Mouse (Mus musculus): ENCODE results near the gene Lrrc66. TPM values are rescaled to one million over a fixed set of nuclear protein-coding genes. Genes with fewer than 3 reads are reported as not detected.

The Lrrc66 gene
- total RNA-seq (2021): not detected

DNA sequence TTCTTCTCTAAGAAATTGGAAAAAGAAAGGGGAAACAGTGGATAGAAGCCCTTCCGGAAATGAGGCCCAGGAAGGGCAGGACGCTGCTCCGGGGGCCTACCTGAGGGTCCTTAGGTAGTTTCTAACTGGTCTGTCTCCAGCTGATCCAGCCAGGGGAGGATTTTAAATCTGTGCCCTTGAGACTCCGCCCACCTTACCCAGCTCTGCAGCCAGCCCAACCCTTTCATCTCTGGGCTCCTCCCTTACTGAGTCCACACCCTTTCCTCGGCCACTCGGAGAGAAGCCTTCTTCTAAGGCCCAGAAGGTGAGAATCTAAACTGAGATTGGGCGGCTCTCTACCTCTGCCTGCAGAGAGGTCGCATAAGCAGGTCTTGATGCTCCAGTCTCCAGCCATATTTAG lies at the start of gene Lrrc66:
Gene Lrrc66 (minus strand): TSS at position 236 of the 400 bp plus-strand sequence.
- intact Hi-C loops (cut with DNase I): loop anchor here (2.0 to 5.0 kb wide), 2 partner anchors 91 to 140 kb away; no protein-coding TSS in a partner anchor
- no peak for DNase-seq (ENCODE audit: low spot score in 2 of 2)

DNA sequence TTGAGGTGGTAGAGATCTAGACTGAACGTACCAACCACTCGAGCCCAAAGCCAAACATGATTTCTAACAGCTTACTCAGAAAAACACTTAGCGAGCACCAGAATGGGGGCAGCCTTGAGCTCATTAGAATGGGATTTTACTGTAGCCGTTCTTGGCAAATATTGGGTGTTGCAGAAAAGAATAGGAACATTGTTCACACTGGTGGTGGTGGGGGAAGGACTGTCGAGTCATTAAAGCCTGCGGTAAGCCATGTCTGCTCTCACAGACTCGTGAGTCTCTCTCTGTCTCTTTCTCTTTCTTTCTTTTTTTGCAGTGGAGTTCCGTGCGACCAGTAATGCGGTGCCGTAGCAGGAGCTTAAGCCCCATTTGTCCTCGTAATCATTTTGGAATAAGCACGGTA lies 44.3 kb upstream of the Lrrc66 start:
- intact Hi-C loops (cut with DNase I): no loop called here
- peak in 1 of 2 experiments; percentile 8 for DNase-seq (ENCODE audit: low spot score in 2 of 2)

DNA sequence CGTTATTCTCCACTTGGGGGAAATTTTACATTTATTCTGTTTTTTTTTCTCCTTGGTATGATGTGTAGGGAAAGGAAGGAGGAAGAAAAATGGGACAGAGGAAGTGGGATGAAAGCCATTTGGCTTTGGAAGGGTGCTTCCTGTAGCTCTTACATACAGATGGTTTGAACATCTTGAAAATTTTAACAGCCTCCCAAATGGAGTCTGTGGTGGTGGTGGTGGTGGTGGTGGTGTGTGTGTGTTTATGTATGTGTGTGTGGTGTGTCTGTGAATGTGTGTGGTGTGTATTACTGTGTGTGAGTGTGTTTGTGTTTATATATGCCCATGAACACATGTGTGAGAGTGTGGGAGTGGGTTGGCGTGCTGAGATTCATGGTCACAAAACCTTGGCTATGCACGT lies 43.3 kb upstream of the Lrrc66 start:
- DNase-seq (ENCODE audit: low spot score in 2 of 2): no peak
- intact Hi-C loops (cut with DNase I): no loop called here

DNA sequence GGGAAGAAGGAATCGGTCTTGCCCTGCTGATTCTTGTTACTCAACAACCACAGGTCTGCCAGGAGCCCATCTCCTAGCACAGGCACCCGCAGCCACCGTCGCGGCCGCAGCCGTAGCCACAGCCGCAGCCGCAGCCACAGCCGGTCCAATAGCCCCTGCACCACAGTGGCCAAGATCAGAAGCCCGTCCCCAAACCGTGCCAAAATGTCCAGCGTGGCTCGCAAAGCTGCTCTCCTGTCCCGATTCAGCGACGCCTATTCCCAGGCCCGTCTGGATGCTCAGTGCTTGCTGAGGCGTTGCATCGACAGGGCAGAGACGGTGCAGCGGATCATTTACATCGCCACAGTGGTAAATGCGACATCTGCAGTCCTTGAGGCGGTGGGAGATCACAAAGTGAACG lies 37.1 kb upstream of the Lrrc66 start:
- intact Hi-C loops (cut with DNase I): no loop called here
- DNase-seq (ENCODE audit: low spot score in 2 of 2): no peak

DNA sequence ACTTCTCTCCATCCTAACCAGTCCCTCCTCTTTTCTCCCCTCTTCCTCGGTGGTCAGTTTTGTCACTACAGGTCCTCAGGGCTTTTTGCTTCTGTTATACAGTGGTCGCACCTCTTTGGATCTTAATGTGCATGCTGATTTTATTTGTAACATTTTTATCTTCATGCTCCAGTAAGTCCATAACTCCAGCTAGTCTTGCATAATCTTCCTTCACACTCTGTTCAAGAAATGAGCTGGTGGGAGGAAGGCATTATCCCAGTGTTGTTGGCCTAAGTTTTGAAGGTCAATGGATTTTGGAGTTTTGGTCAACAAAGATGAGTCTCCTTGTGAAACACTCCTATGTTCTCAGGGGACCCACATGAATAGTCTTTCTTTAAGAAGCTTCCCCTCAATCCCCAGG lies 35.6 kb upstream of the Lrrc66 start:
- no peak for DNase-seq (ENCODE audit: low spot score in 2 of 2)

DNA sequence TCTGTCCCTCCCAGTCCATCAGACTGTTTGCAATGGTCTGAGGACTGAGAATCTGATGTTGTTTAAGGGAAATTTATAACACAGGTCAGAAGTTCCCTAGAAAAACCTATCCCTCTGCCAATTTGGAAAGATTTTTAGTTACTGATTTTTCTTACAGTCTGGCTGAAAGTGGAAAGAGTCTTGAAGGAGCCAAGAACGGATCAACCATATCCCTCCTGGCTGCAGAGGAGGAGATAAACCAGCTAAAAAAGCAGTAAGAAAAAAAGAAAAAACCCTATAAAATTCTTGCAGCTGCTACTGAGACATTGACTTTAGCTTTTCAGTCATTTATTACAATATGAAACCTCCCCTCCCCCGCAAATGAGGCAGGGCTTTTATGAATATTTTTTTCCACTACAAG lies 34.4 kb upstream of the Lrrc66 start:
- intact Hi-C loops (cut with DNase I): no loop called here
- DNase-seq (ENCODE audit: low spot score in 2 of 2): no peak

More for the DNA sequence above, 35.6 kb upstream of the Lrrc66 start:
- intact Hi-C loops (cut with DNase I): no loop called here

DNA sequence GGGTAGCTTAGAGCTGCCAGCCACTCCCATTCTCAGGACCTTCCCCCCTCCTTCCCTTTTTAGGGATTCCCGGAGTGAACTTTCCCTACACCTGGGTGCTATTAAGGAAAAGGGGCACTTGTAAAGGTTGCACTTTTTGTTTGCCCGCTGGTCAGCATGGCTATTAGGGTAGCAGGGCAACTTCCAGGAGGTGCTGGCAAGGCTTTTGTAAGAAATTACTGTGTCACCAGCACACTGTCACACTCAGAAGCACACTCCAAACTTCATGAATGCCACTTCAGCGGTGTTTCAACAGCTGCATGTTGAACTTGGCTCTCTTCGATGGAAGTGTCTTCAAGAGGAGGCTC lies 19.5 kb upstream of the Lrrc66 start:
- DNase-seq (ENCODE audit: low spot score in 2 of 2): no peak
- intact Hi-C loops (cut with DNase I): loop anchor here (10.0 kb wide), 1 partner anchor 1503 kb away; the partner anchor contains the start of gene Pdgfra

DNA sequence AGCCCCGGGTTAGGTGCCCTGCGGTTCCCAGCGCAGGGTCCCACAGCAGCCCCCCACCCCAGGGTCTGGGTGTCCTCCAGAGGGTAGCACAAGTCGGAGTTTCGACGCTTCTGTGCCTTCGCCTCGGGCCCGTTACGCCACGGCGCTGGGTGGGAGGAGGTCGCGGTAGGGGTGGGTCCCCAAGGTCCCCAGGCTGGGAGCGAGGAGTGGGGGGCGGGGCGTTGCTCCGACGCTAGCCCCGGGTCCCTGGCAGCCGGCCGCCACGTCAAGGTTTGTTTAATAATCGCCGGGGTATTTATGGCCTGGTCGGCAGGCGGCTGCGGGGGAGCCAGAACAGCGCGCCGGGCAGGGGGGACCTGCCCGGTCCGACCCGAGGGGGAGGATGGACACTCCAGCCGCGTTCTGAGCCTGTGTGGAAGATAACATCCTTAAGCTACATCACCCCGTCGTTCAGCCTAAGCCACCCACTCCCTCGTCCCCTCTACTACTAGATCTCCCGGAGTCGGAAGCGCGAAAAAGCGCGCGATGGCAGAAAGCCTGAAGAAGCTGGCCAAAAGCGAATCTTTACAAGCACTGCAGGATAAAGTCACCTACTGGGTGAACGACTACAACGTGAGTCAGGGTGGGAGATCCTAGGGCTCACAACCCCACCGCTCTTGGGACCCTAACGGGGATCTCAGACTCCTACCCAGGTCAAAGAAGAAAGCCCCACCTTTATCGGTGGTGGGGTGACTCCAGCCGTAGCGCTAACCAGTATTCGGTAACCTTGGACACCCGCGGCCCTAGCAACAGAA lies 18.9 kb upstream of the Lrrc66 start, which contains the start of gene Spata18:
Gene Spata18 (plus strand): TSS at position 319 of the 794 bp plus-strand sequence.
- intact Hi-C loops (cut with DNase I): loop anchor here (10.0 kb wide), 1 partner anchor 1504 kb away; the partner anchor contains the start of gene Pdgfra
- DNase-seq (ENCODE audit: low spot score in 2 of 2): no peak

DNA sequence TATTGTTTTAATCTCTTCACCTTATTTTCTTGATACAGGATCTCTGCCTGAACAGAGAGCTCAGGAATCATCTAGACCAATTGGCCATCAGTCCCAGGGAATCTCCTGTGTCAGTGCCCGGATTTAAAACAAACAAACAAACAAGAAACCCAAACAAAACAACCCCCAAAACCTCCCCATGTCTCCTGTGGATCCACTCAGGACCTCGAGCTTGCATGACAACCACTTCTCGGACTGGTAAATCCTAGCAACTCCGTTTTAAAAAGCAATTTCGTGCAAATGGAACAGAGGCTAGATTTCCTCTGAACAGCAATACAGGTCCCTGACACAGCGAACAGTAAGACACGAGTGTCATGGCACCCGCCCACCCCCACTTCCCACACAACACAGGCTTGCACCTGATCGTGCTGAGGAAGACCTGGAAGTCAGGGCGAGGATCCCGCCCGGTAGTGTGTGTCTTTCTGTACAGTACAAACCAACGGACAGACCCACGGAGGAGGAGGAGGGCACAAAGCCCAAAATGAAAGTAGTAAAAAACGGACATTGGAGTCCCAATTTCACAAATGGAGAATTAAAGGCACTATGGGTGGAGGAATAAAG lies 18.1 kb upstream of the Lrrc66 start:
- DNase-seq (ENCODE audit: low spot score in 2 of 2): no peak
- intact Hi-C loops (cut with DNase I): loop anchor here (10.0 kb wide), 1 partner anchor 1504 kb away; the partner anchor contains the start of gene Pdgfra

DNA sequence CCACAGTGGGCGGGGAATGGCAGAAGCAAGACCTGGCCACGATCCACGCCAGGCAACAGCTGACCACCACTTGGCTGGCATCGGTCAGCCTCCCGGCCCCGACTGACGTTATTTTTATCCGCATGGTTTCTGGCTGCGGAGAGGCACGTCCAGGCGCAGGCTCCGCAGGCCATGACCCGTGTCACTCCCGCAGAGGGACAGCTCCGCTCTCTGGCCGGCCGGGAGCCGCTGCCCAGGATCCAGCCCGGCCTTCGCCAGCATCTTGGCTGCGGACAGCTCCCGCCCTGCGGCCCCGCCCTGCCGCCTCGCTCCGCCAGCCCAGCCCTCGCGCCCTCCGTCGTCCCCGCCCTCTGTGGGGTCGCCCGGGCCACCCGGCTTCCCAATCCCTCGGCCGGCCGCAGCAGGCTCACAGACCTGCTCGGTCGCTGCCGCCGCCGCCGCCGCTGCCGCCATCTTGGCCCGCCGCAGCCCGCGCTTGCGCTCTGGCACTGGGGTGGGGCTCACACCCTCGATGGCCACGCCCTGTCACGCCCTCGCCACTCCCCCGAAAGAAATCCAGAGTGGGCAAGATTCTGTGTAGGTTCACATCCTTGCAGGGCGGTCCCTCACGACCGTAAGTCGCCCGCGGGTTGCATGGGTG lies 15.1 kb upstream of the Lrrc66 start, which contains the start of gene Sgcb:
Gene Sgcb (minus strand): TSS at position 530 of the 640 bp plus-strand sequence.
- peak; percentile 87 to 88 for DNase-seq (ENCODE audit: low spot score in 2 of 2)
- intact Hi-C loops (cut with DNase I): no loop called here

DNA sequence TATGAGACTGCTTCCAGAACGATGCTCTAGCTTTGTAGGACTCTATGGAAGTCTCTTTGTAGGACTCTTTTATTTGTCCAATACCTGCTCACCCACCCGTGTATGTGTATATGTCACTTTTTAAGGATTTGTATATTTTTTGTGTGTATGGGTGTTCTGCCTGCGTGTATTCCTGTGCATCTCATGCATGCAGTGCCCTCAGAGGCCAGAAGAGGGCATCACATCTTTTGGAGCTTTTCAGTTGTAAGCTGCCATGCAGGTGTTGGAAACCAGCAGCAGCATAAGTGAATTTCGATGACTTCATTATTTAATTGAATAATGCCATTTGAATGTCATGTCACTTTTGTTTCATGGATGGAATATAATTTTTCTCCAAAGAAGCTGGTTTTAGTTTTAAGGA lies 9.8 kb upstream of the Lrrc66 start:
- intact Hi-C loops (cut with DNase I): no loop called here
- no peak for DNase-seq (ENCODE audit: low spot score in 2 of 2)

DNA sequence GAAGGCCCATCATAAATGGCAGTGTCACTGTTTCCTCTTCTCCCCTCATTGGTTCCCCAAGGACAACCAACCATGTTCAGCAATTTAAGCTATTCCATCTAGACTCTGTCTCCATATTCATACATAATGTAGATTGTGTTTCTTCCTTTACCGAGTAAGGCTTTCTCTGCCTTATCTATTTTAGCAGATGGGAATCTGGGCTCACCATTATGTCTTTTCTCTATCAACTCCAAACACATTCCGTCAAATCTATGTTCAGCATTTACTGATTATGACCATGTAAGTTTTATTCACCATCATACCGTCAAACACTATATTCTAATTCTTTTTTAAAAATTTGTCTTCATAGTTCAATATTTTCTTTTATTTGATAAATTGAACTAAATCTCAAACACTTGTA lies 8.7 kb upstream of the Lrrc66 start:
- intact Hi-C loops (cut with DNase I): no loop called here
- DNase-seq (ENCODE audit: low spot score in 2 of 2): no peak

DNA sequence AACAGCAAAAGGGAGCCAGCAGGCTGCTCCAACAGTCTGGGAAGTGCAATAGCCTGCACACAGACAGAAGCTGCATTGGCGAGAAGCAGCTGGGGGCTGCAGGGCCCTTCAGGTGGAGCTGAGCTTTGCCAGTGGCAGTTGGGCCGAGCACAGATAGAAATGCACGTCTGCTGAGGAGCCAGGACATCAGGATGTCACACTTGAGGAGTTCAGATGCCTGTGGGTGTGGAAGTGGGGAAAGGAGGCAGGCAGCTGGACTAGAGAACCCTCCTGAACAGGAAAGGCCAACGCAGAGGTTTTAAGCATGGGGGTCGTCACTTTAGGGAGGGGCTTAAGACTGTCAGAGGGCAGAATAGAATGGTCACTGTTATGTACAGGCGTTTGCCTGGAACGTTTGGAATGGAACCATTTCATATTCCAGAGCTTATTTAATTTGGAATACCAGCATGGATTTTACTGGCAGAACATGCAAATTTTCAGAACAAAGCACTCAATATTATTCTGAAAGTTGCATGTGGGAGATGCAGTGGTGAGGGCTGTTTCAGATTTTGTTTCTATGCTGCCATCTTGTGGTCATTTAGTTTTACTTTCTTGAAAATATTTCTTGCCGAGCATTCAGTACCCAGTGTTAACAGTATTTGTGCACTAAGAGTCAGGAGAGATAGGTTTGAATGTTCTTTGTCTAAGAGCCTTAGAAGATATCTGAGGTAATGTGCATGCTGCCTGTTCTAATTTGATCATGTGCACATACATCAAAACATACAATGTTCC lies 5.2 kb upstream of the Lrrc66 start:
- DNase-seq (ENCODE audit: low spot score in 2 of 2): no peak

DNA sequence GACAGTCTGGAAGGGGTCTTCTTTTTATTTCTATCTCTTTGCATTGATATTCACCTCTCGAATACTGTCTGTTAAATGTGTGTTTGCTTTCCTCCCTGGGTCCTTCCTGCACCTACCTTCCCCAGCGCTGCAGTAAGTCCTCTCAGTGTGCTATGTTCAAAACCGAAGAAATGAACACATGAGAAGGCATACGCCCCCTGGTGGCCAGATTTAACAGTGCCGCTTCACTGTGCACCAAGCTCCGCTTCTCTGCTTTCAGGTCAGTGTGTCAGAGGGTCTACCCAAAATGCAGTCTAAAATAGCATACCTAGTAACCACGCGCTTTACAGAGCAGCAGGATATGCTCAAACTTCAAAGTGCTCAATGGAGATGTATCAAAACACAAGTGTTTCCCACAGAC lies 815 bp upstream of the Lrrc66 start:
- intact Hi-C loops (cut with DNase I): loop anchor here (1.0 to 5.0 kb wide), 3 partner anchors 92 to 202 kb away; no protein-coding TSS in a partner anchor
- DNase-seq (ENCODE audit: low spot score in 2 of 2): peak; percentile 64 to 80

More for the DNA sequence above, 5.2 kb upstream of the Lrrc66 start:
- intact Hi-C loops (cut with DNase I): loop anchor here (1.0 kb wide), 1 partner anchor 206 kb away; no protein-coding TSS in a partner anchor

DNA sequence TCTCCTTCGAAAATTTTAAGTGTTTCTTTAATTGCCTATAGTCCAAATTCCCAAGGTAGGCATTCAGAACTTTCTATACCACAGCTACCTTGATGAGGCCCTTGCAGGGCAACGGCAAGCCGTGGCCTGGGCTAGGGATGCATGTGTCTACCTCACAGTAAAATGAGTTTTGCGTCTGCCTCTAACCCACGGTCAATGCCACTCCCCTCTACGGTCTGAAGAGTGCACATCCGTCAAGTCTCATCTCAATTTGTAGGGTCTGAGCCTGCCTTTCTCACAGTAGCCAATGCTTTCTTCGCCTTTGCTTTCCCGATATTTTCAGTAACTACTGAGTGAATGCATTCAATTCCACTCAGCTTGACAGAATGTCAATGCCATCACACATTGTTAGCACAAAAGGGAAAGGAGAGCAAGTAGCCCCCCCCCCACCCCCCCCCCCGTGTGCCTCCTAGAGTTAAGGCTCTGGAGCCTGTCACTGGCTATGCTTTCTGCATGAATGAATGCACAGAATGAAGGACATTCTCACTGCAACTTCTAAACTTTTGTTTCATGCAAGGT lies 1.2 kb downstream of the Lrrc66 start:
- no peak for DNase-seq (ENCODE audit: low spot score in 2 of 2)
- intact Hi-C loops (cut with DNase I): loop anchor here (5.0 kb wide), 1 partner anchor 139 kb away; no protein-coding TSS in a partner anchor

DNA sequence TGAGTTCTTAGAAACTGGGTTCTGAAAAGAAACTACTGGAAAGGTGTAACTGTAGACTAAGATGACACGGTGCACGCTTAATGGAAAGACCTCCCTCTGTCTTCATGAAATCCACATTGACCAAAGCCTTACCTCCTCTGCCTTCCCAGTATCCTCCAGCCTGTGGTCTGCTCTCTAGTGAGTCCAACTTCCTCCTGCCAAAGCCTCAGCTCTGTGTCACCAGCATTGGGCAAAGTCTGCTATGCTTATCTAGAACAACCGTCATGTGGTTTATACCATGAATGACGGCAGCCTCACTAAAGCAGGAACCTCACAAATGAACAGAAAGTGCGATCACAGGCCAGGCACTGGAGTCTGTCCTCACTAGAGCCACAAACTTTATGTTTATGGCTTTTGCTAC lies 2.2 kb downstream of the Lrrc66 start:
- no peak for DNase-seq (ENCODE audit: low spot score in 2 of 2)
- intact Hi-C loops (cut with DNase I): loop anchor here (5.0 kb wide), 1 partner anchor 138 kb away; no protein-coding TSS in a partner anchor

DNA sequence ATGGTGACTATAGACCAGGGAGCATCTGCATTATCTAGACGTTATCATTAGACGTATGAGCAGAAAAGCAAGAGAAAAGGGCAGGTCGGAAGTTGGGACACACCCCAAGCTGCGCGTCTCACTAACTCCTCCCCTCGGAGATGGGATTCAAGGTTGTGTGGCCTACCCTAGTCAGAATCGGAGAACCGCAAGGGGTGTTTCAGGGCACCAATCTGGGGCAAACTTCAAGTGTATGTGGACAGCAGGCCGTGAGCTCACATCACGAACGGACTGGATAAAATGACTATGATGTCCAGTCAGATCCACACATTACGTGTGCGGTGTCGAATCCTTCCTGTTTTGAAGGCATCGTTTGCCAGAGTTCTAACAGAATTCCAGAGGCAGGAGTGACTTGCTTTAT lies 4.3 kb downstream of the Lrrc66 start:
- DNase-seq (ENCODE audit: low spot score in 2 of 2): no peak
- intact Hi-C loops (cut with DNase I): no loop called here

DNA sequence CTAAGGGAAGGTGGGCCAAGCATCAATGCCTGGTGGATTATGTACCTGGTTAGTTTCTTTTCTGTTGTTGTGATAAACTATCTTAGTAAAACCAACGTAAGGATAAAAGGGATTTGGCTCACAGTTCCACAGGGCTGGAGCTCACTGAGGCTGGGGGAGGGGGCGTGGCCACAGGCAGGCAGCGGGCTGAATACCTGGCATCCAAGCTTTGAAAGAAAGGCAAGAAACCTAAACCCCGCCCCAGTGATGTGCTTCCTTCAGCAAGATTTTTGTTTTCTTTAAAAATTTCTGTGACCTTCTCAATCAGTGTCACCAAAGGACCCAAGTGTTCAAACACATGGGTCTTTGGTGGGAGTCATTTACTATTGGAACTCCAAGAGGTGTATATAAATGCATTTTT lies 4.8 kb downstream of the Lrrc66 start:
- DNase-seq (ENCODE audit: low spot score in 2 of 2): no peak
- intact Hi-C loops (cut with DNase I): no loop called here

DNA sequence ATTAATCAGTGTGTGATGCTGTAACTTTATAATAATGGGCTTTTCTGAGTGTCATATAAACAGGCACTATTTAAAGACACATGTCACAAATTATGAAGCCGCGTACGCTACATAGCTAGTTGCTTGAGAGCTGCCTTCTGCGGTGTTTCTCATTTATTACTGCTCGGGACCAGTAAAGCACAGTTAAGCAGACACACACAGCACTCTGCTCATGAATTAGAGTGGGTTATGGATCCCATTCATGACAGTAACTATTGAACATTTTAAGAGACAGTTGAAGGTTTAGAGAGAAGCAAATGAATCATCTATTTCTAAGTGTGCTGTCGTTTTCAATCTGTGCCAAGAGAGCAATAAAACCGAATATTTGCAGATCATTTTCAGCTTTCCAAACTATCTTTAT lies 5.5 kb downstream of the Lrrc66 start:
- no peak for DNase-seq (ENCODE audit: low spot score in 2 of 2)

More for the DNA sequence above, 5.5 kb downstream of the Lrrc66 start:
- intact Hi-C loops (cut with DNase I): no loop called here
